Mouse (Mus musculus) heart, adult 2 months (tissue): ENCODE results near the gene Triap1.

ENCODE experiments used
- CTCF ChIP-seq: fragments of 200-600 bp; IDR thresholded peaks from 2 replicates; pipeline ENCODE4 v1.8.1; 2022; ENCODE audit warnings: antibody characterized with exemption, mild to moderate bottlenecking, moderate library complexity
- EP300 ChIP-seq: fragments of 200-500 bp; IDR thresholded peaks from 2 replicates; pipeline ENCODE4 v1.6.1; 2011; ENCODE audit warnings: low read depth, low read length, control low read depth; ENCODE audit not compliant: insufficient read depth
- POLR2A ChIP-seq: fragments of 200-500 bp; IDR thresholded peaks from 2 replicates; pipeline ENCODE4 v1.6.1; 2011; ENCODE audit warnings: mild to moderate bottlenecking, low read depth, low read length, control low read depth; ENCODE audit not compliant: insufficient read depth

GRCm38 (mm10) chr5:115391935-115392334 is 50.9 kb downstream of the Triap1 start:
- TF ChIP-seq POLR2A (no peak), EP300 (no peak), CTCF (no peak)
